Mouse (Mus musculus) heart, postnatal 0 days (tissue): ENCODE data around the gene Gpr82. TPM values are rescaled to one million over a fixed set of nuclear protein-coding genes. Genes with fewer than 3 reads are reported as not detected.

Source experiments
- ATAC-seq: fragments of 200-750 bp; cut with Nextera tagmentation; 2 replicates; pipeline ENCODE4 v1.8.0; 2017; ENCODE audit warnings: low read depth, moderate number of reproducible peaks, moderate library complexity; ENCODE audit not compliant: insufficient read depth
- DNase-seq: peaks from one replicate; pipeline ENCODE4 v3.0.0-alpha.2; 2016; ENCODE audit warnings: low spot score
- H3K27ac ChIP-seq: fragments of 300-500 bp; sonication (generic); 2 replicates; pipeline ENCODE4 v1.5.1; 2014; ENCODE audit warnings: low read depth, mild to moderate bottlenecking
- H3K27me3 ChIP-seq: fragments of 300-500 bp; sonication (generic); 2 replicates; pipeline ENCODE4 v1.6.1; 2014; ENCODE audit warnings: low read length, mixed read lengths; ENCODE audit not compliant: control insufficient read depth, insufficient read depth
- H3K36me3 ChIP-seq: fragments of 300-500 bp; sonication (generic); replicated peaks from 2 replicates; pipeline ENCODE4 v1.6.1; 2014; ENCODE audit warnings: low read length, mixed read lengths; ENCODE audit not compliant: control insufficient read depth, insufficient read depth
- H3K4me1 ChIP-seq: fragments of 300-500 bp; sonication (generic); 2 replicates; pipeline ENCODE4 v1.6.1; 2014; ENCODE audit warnings: antibody characterized with exemption; ENCODE audit not compliant: control insufficient read depth, insufficient read depth
- H3K4me2 ChIP-seq: fragments of 300-500 bp; sonication (generic); 2 replicates; pipeline ENCODE4 v1.6.1; 2014; ENCODE audit warnings: low read depth, mild to moderate bottlenecking, low read length, moderate library complexity
- H3K4me3 ChIP-seq: fragments of 300-500 bp; sonication (generic); 2 replicates; pipeline ENCODE4 v1.5.1; 2014; ENCODE audit warnings: low read depth, low read length
- H3K9ac ChIP-seq: fragments of 300-500 bp; sonication (generic); replicated peaks from 2 replicates; pipeline ENCODE4 v1.6.1; 2014; ENCODE audit warnings: low read depth, low read length, mixed read lengths
- H3K9me3 ChIP-seq: fragments of 300-500 bp; sonication (generic); replicated peaks from 2 replicates; pipeline ENCODE4 v1.6.1; 2016; ENCODE audit warnings: low read length; ENCODE audit not compliant: control insufficient read depth
- CTCF ChIP-seq: IDR thresholded peaks from 2 replicates; pipeline ENCODE4 v1.5.1; 2016; ENCODE audit warnings: antibody characterized with exemption, control low read depth, low read depth
- EP300 ChIP-seq: IDR thresholded peaks from 2 replicates; pipeline ENCODE4 v1.6.1; 2016; ENCODE audit warnings: antibody characterized with exemption, low read depth
- WGBS: fragments of 180-500 bp; shearing (Covaris S2); extraction: QIAGEN DNeasy Blood & Tissue Kit; methylation state at CpG from one replicate; pipeline ENCODE4 v1.1.7; 2014; 5-methylcytosine and 5-hydroxymethylcytosine counted together
- polyA plus RNA-seq: library from polyadenylated mRNA; unstranded; fragments of >200 nt; fragmentation: Nextera tagmentation; extraction: Ambion mirVana; gene quantifications from 2 replicates; pipeline ENCODE4 v1.2.1, GENCODE M21; 2015
- total RNA-seq: library from RNA; depleted of rRNA; stranded (reverse); fragments of >200 nt; gene quantifications from 2 replicates; pipeline ENCODE4 v1.2.3, GENCODE M21; 2014; ENCODE audit warnings: low replicate concordance

The Gpr82 gene
- total and polyA plus RNA-seq, 2 experiments from 2014 or later = 0.05 TPM; not detected in 1

- no peak for DNase-seq
- no peak overlapping the region for H3K4me3 ChIP-seq
- no peak for ATAC-seq
- no peak overlapping the region for H3K27ac ChIP-seq
- H3K4me2 ChIP-seq = no peak overlapping the region
- no peak overlapping the region for H3K9ac ChIP-seq
- 76% methylated on average over 5 of the region's 5 CpGs for WGBS
- H3K36me3 ChIP-seq = no peaks in the 10 kb centered on the region
- TF ChIP-seq CTCF (no peak), EP300 (no peak)
- no peaks in the 10 kb centered on the region for H3K9me3 ChIP-seq
- H3K4me1 ChIP-seq = no peaks in the 10 kb centered on the region
- no peaks in the 10 kb centered on the region for H3K27me3 ChIP-seq
Observed at GRCm38 (mm10) chrX:13622654-13623053, 38.5 kb upstream of the Gpr82 start.

GRCm38 (mm10) chrX:13631599-13632283 lies 29.4 kb upstream of the Gpr82 start, which contains the start of gene Gpr34:
TSS of gene Gpr34 (plus strand) at chrX:13632089.
- Histone ChIP-seq H3K36me3 (no peaks in the 10 kb centered on the region), H3K4me3 (no peak within 1 kb of the TSS), H3K27ac (no peak within 1 kb of the TSS), H3K4me2 (no peak within 1 kb of the TSS), H3K27me3 (no peaks in the 10 kb centered on the region), H3K9ac (no peak within 1 kb of the TSS), H3K9me3 (no peaks in the 10 kb centered on the region), H3K4me1 (no peaks in the 10 kb centered on the region)
- DNase-seq (no peak), ATAC-seq (no peak)
- WGBS = 61% methylated on average over 5 of the region's 5 CpGs
- TF ChIP-seq EP300 (no peak), CTCF (no peak)

GRCm38 (mm10) chrX:13636398-13636797 lies 24.8 kb upstream of the Gpr82 start:
- no peak for DNase-seq
- TF ChIP-seq EP300 (no peak), CTCF (no peak)
- Histone ChIP-seq H3K36me3 (no peaks in the 10 kb centered on the region), H3K4me2 (no peak overlapping the region), H3K27me3 (no peaks in the 10 kb centered on the region), H3K9me3 (no peaks in the 10 kb centered on the region), H3K27ac (no peak overlapping the region), H3K9ac (no peak overlapping the region), H3K4me1 (no peaks in the 10 kb centered on the region), H3K4me3 (no peak overlapping the region)
- no peak for ATAC-seq
- WGBS = 87% methylated on average over 1 of the region's 1 CpGs

- Histone ChIP-seq H3K9me3 (no peaks in the 10 kb centered on the region), H3K27ac (no peak overlapping the region), H3K4me3 (no peak overlapping the region), H3K4me2 (no peak overlapping the region), H3K4me1 (no peaks in the 10 kb centered on the region), H3K36me3 (no peaks in the 10 kb centered on the region), H3K9ac (no peak overlapping the region), H3K27me3 (no peaks in the 10 kb centered on the region)
- WGBS = 21% methylated on average over 2 of the region's 2 CpGs
- DNase-seq (no peak), ATAC-seq (no peak)
- TF ChIP-seq CTCF (no peak), EP300 (no peak)
Observed at GRCm38 (mm10) chrX:13638894-13639293, 22.3 kb upstream of the Gpr82 start.

GRCm38 (mm10) chrX:13651889-13652288 lies 9.3 kb upstream of the Gpr82 start:
- Histone ChIP-seq H3K4me2 (no peak overlapping the region), H3K27me3 (no peaks in the 10 kb centered on the region), H3K9me3 (no peaks in the 10 kb centered on the region), H3K4me3 (no peak overlapping the region), H3K4me1 (no peaks in the 10 kb centered on the region), H3K36me3 (no peaks in the 10 kb centered on the region), H3K9ac (no peak overlapping the region), H3K27ac (no peak overlapping the region)
- no peak for DNase-seq
- TF ChIP-seq EP300 (no peak), CTCF (no peak)
- ATAC-seq = no peak
- 70% methylated on average over 2 of the region's 2 CpGs for WGBS

GRCm38 (mm10) chrX:13652291-13652690 lies 8.9 kb upstream of the Gpr82 start:
- H3K4me1 ChIP-seq = no peaks in the 10 kb centered on the region
- H3K4me3 ChIP-seq = no peak overlapping the region
- TF ChIP-seq CTCF (no peak), EP300 (no peak)
- 82% methylated on average over 1 of the region's 1 CpGs for WGBS
- no peaks in the 10 kb centered on the region for H3K9me3 ChIP-seq
- H3K4me2 ChIP-seq = no peak overlapping the region
- H3K9ac ChIP-seq = no peak overlapping the region
- no peaks in the 10 kb centered on the region for H3K36me3 ChIP-seq
- no peak for ATAC-seq
- H3K27me3 ChIP-seq = no peaks in the 10 kb centered on the region
- no peak overlapping the region for H3K27ac ChIP-seq
- no peak for DNase-seq
